Mouse (Mus musculus) cerebellum, adult 2 months (tissue): Measurements from ENCODE around the gene Ldlrad3.

Source experiments
- CTCF ChIP-seq: fragments of 200-500 bp; IDR thresholded peaks from 2 replicates; pipeline ENCODE4 v1.5.1; 2011; ENCODE audit warnings: low read depth, mild to moderate bottlenecking, control low read depth, low read length, moderate library complexity, borderline replicate concordance; ENCODE audit not compliant: insufficient read depth
- POLR2A ChIP-seq: fragments of 200-500 bp; IDR thresholded peaks from 2 replicates; pipeline ENCODE4 v1.6.1; 2011; ENCODE audit warnings: low read length, control low read depth, borderline replicate concordance; ENCODE audit not compliant: insufficient read depth

- TF ChIP-seq POLR2A (no peak), CTCF (no peak)
Measured at GRCm38 (mm10) chr2:102038229-102038894, 147.8 kb downstream of the Ldlrad3 start.
